Mouse (Mus musculus) lung, postnatal 25 days (tissue): ENCODE measurements at regions not wholly inside any gene's neighbourhood (a gene's known extent, or its start where the extent isn't known, plus 50 kb on each side); places are given as distances from the start of the nearest gene placed in this dataset.

Experiments
- DNase-seq: peaks from one replicate; pipeline ENCODE4 v3.0.0; 2022; ENCODE audit warnings: low spot score

- no peak for DNase-seq
Observed at GRCm38 (mm10) chr7:70646801-70647200, 280.3 kb upstream of the Nr2f2 start.

GRCm38 (mm10) chr7:70643694-70644301, 277.3 kb upstream of the Nr2f2 start:
- peak; percentile 37 for DNase-seq

- no peak for DNase-seq
Observed at GRCm38 (mm10) chr7:70643055-70643454, 276.5 kb upstream of the Nr2f2 start.

- DNase-seq, result no peak
Observed at GRCm38 (mm10) chr7:70641217-70641616, 274.7 kb upstream of the Nr2f2 start.

GRCm38 (mm10) chr7:70640574-70640973, 274.0 kb upstream of the Nr2f2 start:
- DNase-seq, result no peak

- DNase-seq, result no peak
Observed at GRCm38 (mm10) chr7:70638161-70638560, 271.6 kb upstream of the Nr2f2 start.

GRCm38 (mm10) chr7:70634016-70634415, 267.5 kb upstream of the Nr2f2 start:
- no peak for DNase-seq

- no peak for DNase-seq
Observed at GRCm38 (mm10) chr7:70633577-70633976, 267.0 kb upstream of the Nr2f2 start.

- DNase-seq, result no peak
Observed at GRCm38 (mm10) chr7:70625643-70626231, 259.2 kb upstream of the Nr2f2 start.

- peak; percentile 10 for DNase-seq
Observed at GRCm38 (mm10) chr7:70624727-70625642, 258.4 kb upstream of the Nr2f2 start.

GRCm38 (mm10) chr7:70624031-70624726, 257.6 kb upstream of the Nr2f2 start:
- peak; percentile 16 for DNase-seq

GRCm38 (mm10) chr7:70619400-70619799, 252.9 kb upstream of the Nr2f2 start:
- no peak for DNase-seq

GRCm38 (mm10) chr7:70618270-70618669, 251.7 kb upstream of the Nr2f2 start:
- no peak for DNase-seq

GRCm38 (mm10) chr7:70606511-70606910, 240.0 kb upstream of the Nr2f2 start:
- peak; percentile 71 for DNase-seq

- DNase-seq, result no peak
Observed at GRCm38 (mm10) chr7:70604471-70605174, 238.1 kb upstream of the Nr2f2 start.

- DNase-seq, result no peak
Observed at GRCm38 (mm10) chr7:70593027-70593426, 226.5 kb upstream of the Nr2f2 start.

- DNase-seq, result no peak
Observed at GRCm38 (mm10) chr7:70591361-70592256, 225.1 kb upstream of the Nr2f2 start.

- no peak for DNase-seq
Observed at GRCm38 (mm10) chr7:70589713-70590112, 223.2 kb upstream of the Nr2f2 start.

- DNase-seq, result no peak
Observed at GRCm38 (mm10) chr7:70588061-70588460, 221.5 kb upstream of the Nr2f2 start.

- no peak for DNase-seq
Observed at GRCm38 (mm10) chr7:70584480-70584879, 217.9 kb upstream of the Nr2f2 start.
